Mouse (Mus musculus): Measurements from ENCODE around the gene Crocc2. TPM values are rescaled to one million over a fixed set of nuclear protein-coding genes. Genes with fewer than 3 reads are reported as not detected.

Gene Crocc2
- polyA plus RNA-seq, 1 experiment, result 0.10 TPM

DNA sequence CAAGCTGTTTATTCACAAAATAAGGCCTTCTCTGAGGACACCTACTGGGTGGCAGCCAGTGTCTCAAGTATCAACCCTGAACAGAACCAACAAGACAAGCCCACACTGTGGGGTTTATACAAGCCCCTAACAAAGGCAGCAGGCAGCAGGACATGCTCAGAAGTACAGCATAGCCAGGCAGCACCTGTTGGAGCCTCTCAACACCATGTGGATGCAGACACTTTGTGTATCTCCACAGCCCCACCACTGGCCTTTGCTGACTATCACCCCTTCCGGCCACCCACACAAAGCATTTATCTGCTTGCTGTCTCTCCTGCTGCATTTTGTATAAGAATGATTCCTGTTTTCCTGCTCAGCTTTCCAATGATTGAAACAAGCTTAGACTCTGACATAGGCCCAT is 89.0 kb downstream of the Crocc2 start:
- no peak for DNase-seq (ENCODE audit: extremely low spot score in 1 of 2, low spot score in 1 of 2)

- peak in 1 of 2 experiments; percentile 4 for DNase-seq (ENCODE audit: extremely low spot score in 1 of 2, low spot score in 1 of 2)
Observed at GRCm38 (mm10) chr1:93267207-93267606, 98.7 kb downstream of the Crocc2 start.

DNA sequence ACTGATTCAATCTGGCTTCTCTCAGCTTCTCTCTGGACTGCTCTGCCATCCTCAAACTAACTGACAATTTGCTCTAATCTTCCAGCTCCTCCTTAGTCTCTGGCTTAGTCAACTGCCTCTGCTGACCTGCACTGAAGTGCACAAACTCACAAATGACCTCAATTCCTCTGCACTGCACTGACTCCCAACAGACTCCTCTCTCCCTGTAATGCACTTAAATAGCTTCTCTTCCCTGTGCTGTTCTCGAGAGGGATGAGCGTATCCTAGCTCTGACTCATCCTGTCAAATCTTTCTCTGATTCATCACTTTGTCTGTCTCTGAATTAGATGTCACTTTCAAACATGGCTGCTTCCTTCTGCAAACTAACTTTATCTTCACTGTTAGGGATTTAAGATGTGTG is 99.7 kb downstream of the Crocc2 start:
- DNase-seq (ENCODE audit: extremely low spot score in 1 of 2, low spot score in 1 of 2), result no peak

DNA sequence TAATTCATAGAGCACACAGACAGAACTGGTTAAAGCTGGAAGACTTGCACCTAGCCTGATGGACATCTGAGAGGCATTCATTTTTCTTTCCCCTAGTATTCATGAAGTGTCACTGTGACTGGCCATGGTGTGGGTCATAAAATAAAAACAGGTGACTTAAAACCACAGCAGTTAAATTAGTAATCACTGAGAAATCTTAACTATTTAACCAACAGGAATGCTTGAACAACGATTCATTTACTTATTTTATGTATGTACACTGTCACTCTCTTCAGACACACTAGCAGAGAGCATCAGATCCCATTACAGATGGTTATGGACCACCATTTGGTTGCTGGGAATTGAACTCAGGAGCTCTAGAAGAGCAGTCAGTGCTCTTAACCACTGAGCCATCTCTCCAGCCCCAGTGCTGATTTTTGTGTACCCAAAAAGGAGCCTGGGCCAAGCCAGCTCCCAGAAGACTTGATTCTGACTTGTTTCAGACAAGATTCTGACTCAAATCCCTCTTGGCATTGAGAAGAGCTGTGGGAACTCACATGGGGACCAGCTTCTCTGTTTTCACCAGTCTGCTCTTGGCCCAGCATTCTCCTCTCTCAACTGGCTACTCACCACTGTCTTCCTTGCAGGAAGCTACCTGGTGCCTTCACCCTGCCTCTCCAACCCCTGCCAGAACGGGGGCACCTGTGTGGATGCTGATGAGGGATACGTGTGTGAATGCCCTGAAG is 102.2 kb downstream of the Crocc2 start:
- DNase-seq (ENCODE audit: extremely low spot score in 1 of 2, low spot score in 1 of 2), result no peak

- no peak for DNase-seq (ENCODE audit: extremely low spot score in 1 of 2, low spot score in 1 of 2)
Observed at GRCm38 (mm10) chr1:93271751-93272150, 103.2 kb downstream of the Crocc2 start.

DNA sequence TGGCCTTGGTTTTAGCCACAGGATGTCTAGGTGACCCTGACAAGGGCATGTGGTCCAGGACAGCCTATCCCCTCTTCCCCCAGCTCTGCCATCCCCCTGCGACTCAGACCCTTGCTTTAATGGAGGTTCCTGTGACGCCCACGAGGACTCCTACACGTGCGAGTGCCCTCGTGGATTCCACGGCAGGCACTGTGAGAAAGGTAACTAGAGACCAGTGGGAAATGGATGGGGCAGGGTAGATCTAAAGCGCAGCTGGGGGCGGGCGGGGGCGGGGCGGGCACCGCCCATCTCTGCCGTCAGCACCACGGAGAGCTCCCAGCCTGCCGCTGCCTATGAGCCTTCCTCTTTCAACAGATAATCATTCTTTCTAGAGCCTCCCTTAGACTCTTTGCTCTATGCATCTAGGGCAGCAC is 103.9 kb downstream of the Crocc2 start:
- no peak for DNase-seq (ENCODE audit: extremely low spot score in 1 of 2, low spot score in 1 of 2)

DNA sequence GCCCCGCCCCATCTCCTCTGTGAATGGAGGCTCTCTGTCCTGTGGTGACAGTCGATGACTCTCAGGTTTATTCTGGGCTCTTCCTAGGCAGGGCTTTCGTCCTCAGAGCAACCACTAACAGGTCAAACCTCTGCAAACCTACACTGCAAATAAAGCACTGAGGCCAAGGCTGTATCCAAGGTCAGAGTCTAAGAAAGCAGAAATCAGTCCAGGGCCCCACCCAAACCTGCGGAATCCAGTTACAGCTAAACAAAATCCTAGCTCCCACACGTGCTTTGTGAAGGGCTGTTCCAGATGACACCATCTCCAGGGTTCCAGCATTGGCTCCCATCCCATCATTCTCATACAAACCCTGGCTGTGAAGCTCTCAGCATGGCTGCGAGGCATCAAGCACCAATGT is 107.0 kb downstream of the Crocc2 start:
- no peak for DNase-seq (ENCODE audit: extremely low spot score in 1 of 2, low spot score in 1 of 2)

DNA sequence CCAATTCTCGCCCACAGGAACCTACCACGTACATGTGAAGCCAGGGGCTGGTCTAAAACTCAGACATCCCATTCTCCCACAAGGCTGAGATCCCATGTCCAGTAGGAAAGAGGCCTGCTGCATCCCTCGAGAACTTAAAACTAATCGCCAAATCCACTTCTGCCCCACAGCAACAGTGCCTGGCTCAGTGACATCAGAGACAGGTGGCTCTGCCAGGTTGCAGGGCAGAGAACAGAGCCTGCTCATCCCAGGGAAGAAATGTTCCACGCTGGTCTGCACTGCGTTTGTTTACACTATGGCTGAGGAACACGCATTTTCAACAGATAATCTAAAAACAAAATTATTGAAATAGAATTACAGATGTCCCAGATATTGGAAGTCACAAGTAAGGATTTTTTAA is 108.5 kb downstream of the Crocc2 start:
- no peak for DNase-seq (ENCODE audit: extremely low spot score in 1 of 2, low spot score in 1 of 2)

Other genes starting within 250 kb of the Crocc2 start
- 35.3 and 39.4 TPM in 2 replicates for gene Capn10, start 234.3 kb upstream of the Crocc2 start, polyA plus RNA-seq (2012; rRNA removed)
- 0.36 and 0.40 TPM in 2 replicates for gene Gpr35, start 217.9 kb upstream of the Crocc2 start, polyA plus RNA-seq (2012; rRNA removed)
- not detected in 2 replicates for gene Aqp12, start 162.4 kb upstream of the Crocc2 start, polyA plus RNA-seq (2012; rRNA removed)
- gene Kif1a, start 66.8 kb upstream of the Crocc2 start, polyA plus RNA-seq (2012; rRNA removed), result 305 and 323 TPM in 2 replicates
- not detected in 2 replicates for gene Agxt, start 33.5 kb upstream of the Crocc2 start, polyA plus RNA-seq (2012; rRNA removed)
- gene 2310007B03Rik, start 7.8 kb upstream of the Crocc2 start, polyA plus RNA-seq (2012; rRNA removed), result not detected in 2 replicates
- gene Sned1, start 67.1 kb downstream of the Crocc2 start, polyA plus RNA-seq (2012; rRNA removed), result 6.0 and 7.7 TPM in 2 replicates
- gene Mterf4, start 137.2 kb downstream of the Crocc2 start, polyA plus RNA-seq (2012; rRNA removed), result 16.0 and 18.6 TPM in 2 replicates
- gene Ppp1r7, start 174.1 kb downstream of the Crocc2 start, polyA plus RNA-seq (2012; rRNA removed), result 24.1 and 27.7 TPM in 2 replicates
- 4.2 and 7.1 TPM in 2 replicates for gene Pask, start 174.8 kb downstream of the Crocc2 start, polyA plus RNA-seq (2012; rRNA removed)
- gene Ano7, start 205.2 kb downstream of the Crocc2 start, polyA plus RNA-seq (2012; rRNA removed), result 0.86 and 1.3 TPM in 2 replicates